Mouse (Mus musculus) bone marrow, adult 2 months (tissue): ENCODE measurements around the gene Tradd.

Source experiments
- CTCF ChIP-seq: fragments of 200-500 bp; IDR thresholded peaks from 2 replicates; pipeline ENCODE4 v1.5.1; 2011; ENCODE audit warnings: low read length, control low read depth; ENCODE audit not compliant: control insufficient read depth, insufficient read depth
- POLR2A ChIP-seq: fragments of 200-500 bp; IDR thresholded peaks from 2 replicates; pipeline ENCODE4 v1.6.1; 2011; ENCODE audit warnings: low read depth, mild to moderate bottlenecking, control low read depth, low read length, borderline replicate concordance; ENCODE audit not compliant: control insufficient read depth

DNA sequence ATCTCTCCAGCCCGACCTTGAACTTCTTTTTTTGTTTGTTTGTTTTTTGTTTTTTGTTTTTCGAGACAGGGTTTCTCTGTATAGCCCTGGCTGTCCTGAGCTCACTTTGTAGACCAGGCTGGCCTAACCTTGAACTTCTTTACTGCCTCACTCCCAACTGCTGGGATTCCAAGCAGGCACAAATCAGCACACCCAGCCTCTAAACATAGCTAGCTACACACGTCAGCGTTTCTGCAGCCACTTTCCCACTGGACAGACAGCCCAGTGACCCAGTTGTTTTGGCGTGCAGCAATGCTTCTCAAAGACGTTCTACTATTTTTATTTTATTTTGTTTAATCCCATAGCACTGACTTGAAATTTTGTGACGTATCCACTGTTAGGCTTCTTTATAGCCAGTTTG is 40.6 kb downstream of the Tradd start:
- TF ChIP-seq CTCF (no peak), POLR2A (no peak)
